Mouse (Mus musculus) ES-Bruce4 (cell line): ENCODE measurements around the gene Uhmk1.

Experiments used
- CTCF ChIP-seq: IDR thresholded peaks from one replicate; pipeline ENCODE4 v1.8.1; 2011; ENCODE audit warnings: low read depth, low read length
- POLR2A ChIP-seq: IDR thresholded peaks from one replicate; pipeline ENCODE4 v1.8.1; 2011; ENCODE audit warnings: low read length; ENCODE audit not compliant: insufficient read depth

DNA sequence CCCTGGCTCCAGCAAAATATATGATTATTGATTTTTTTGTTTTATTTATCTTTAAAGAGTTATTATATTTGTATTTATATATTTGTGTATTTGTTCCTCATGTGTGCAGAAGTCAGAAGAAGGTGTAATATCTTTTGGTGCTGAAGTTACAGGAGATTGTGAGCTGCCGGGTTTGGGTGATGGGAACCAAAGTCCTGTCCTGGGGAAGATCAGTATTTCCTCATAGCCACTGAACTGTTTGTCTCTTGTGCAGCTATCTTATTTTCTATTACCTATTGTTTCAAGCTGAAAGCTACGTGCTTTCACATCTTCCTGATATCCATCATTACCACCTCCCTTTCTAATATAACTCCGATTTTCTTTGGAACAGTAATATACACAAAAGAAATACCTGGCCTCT, 393 bp upstream of the Uhmk1 start:
- TF ChIP-seq CTCF (no peak), POLR2A (no peak)
